In genomic region chr7:35036266-35036731, GRCm38 (mm10) we compare ENCODE assay signal across 8 mouse cellular contexts. TPM values are rescaled to one million over a fixed set of nuclear protein-coding genes. Genes with fewer than 3 reads are reported as not detected.
DNase-seq lines count a peak whose midpoint lies in the region; ATAC-seq lines count a peak whose summit lies in the region.

No protein-coding gene starts in this region.

- peak overlapping the region; percentile 14; the same call in 1 of the 2 replicates for H3K9ac ChIP-seq in lung, embryonic 16.5 days (ENCODE audit: low read length)
- H3K9ac ChIP-seq in stomach, embryonic 14.5 days (replicated peaks; ENCODE audit: low read depth, low read length), result no peak overlapping the region

- H3K4me2 ChIP-seq in lung, embryonic 16.5 days (ENCODE audit: low read depth, low read length), result no peak overlapping the region
- no peak overlapping the region for H3K4me2 ChIP-seq in stomach, embryonic 14.5 days (replicated peaks; ENCODE audit: low read depth, low read length)

- H3K9me3 ChIP-seq in lung, embryonic 16.5 days (ENCODE audit: control insufficient read depth, low read length), result no peaks in the 10 kb centered on the region
- no peaks in the 10 kb centered on the region for H3K9me3 ChIP-seq in stomach, embryonic 14.5 days (ENCODE audit: control insufficient read depth, low read depth, low read length)

- peak; percentile 31 to 73 for DNase-seq in adrenal gland, adult (ENCODE audit: inconsistent age in 2 of 2, low spot score in 1 of 2)
- DNase-seq in adrenal gland, adult 8-10 months, result no peak
- DNase-seq in lung, adult 18-20 months, result no peak
- peak; percentile 68 for DNase-seq in heart, postnatal 4 days
- DNase-seq in left cerebral cortex, postnatal 4 days, result peak; percentile 81
- no peak for DNase-seq in frontal cortex, postnatal 36 days (ENCODE audit: low spot score in 2 of 2)

- H3K4me3 ChIP-seq in lung, embryonic 16.5 days (ENCODE audit: low read length), result no peak overlapping the region
- H3K4me3 ChIP-seq in stomach, embryonic 14.5 days (ENCODE audit: low read depth, low read length), result no peak overlapping the region

- H3K27me3 ChIP-seq in lung, embryonic 16.5 days (ENCODE audit: control insufficient read depth, insufficient read depth, low read depth, low read length), result no peaks in the 10 kb centered on the region
- no peaks in the 10 kb centered on the region for H3K27me3 ChIP-seq in stomach, embryonic 14.5 days (ENCODE audit: control insufficient read depth, insufficient read depth, low read length)

- intact Hi-C loops in left cerebral cortex, postnatal 4 days (cut with DNase I), result loop anchor here (10.0 kb wide), 1 partner anchor 229 kb away; no protein-coding TSS in a partner anchor

- 23% methylated on average over 5 of the region's 5 CpGs for WGBS in lung, embryonic 16.5 days
- 66% methylated on average over 5 of the region's 5 CpGs for WGBS in stomach, embryonic 14.5 days

- H3K36me3 ChIP-seq in lung, embryonic 16.5 days (ENCODE audit: control insufficient read depth, insufficient read depth, low read length), result peaks cover 5% of the 10 kb centered on the region
- peaks cover 3% of the 10 kb centered on the region; the same call in 1 of the 2 replicates for H3K36me3 ChIP-seq in stomach, embryonic 14.5 days (ENCODE audit: control insufficient read depth, insufficient read depth, low read length)

- peak; percentile 83 for ATAC-seq in lung, embryonic 16.5 days (ENCODE audit: low read depth)
- ATAC-seq in stomach, embryonic 14.5 days (ENCODE audit: insufficient number of reproducible peaks, insufficient read depth, low FRiP score, low read depth), result 0 out of 2 replicates have a peak, but pooled peaks have one; percentile 31

- H3K27ac ChIP-seq in lung, embryonic 16.5 days (ENCODE audit: low read length), result peak overlapping the region; percentile 91
- peak overlapping the region; percentile 55 for H3K27ac ChIP-seq in stomach, embryonic 14.5 days (ENCODE audit: low read length)

- H3K4me1 ChIP-seq in lung, embryonic 16.5 days (replicated peaks; ENCODE audit: control insufficient read depth, insufficient read depth, low read length), result peaks cover 35% of the 10 kb centered on the region
- H3K4me1 ChIP-seq in stomach, embryonic 14.5 days (ENCODE audit: control insufficient read depth, insufficient read depth, low read length), result peaks cover 10% of the 10 kb centered on the region; the same call in 1 of the 2 replicates

RNA-seq across cellular contexts. Expression of gene Cebpg, which starts 20.1 kb away (rescaled TPM):
- total RNA-seq in adrenal gland, adult 8-10 months (2022), result 10 to 100 TPM; 41.4 to 46.2 (median 44.0) TPM
- 37.5 and 38.7 TPM in 2 replicates for polyA plus RNA-seq in lung, embryonic 16.5 days (2015; fragmentation: Nextera tagmentation; extraction: Ambion mirVana)
- 10 to 100 TPM; 17.4 to 19.3 TPM for total RNA-seq in heart, postnatal 4 days (2021)
- total RNA-seq in left cerebral cortex, postnatal 4 days (2021), result 10 to 100 TPM; 26.4 to 27.4 TPM
- 34.0 and 36.2 TPM in 2 replicates for polyA plus RNA-seq in stomach, embryonic 14.5 days (2014; fragmentation: Nextera tagmentation; extraction: Ambion mirVana)

Comparison
In these comparisons a context has a peak if more than half of its experiments do, and no peak if none do; other contexts are left out.
1. DNase-seq: peak in adrenal gland, adult (2 of 2), heart, postnatal 4 days (single experiment) and left cerebral cortex, postnatal 4 days (single experiment); none in adrenal gland, adult 8-10 months (single experiment), lung, adult 18-20 months (0 of 2) and frontal cortex, postnatal 36 days (0 of 2).